Mouse (Mus musculus) liver, postnatal 0 days (tissue): Measurements from ENCODE around the gene Mapk10. TPM values are rescaled to one million over a fixed set of nuclear protein-coding genes. Genes with fewer than 3 reads are reported as not detected.

Source experiments
- ATAC-seq: fragments of 200-750 bp; cut with Nextera tagmentation; 2 replicates; pipeline ENCODE4 v1.8.0; 2017; ENCODE audit warnings: mild to moderate bottlenecking, moderate library complexity
- DNase-seq: peaks from one replicate; pipeline ENCODE4 v3.0.0-alpha.2; 2016
- H3K27ac ChIP-seq: fragments of 300-500 bp; sonication (generic); 2 replicates; pipeline ENCODE4 v1.5.1; 2014; ENCODE audit warnings: antibody characterized with exemption, moderate library complexity, mild to moderate bottlenecking, low read depth
- H3K27me3 ChIP-seq: fragments of 300-500 bp; sonication (generic); 2 replicates; pipeline ENCODE4 v1.6.1; 2014; ENCODE audit warnings: low read length, control low read depth, mixed read lengths; ENCODE audit not compliant: insufficient read depth
- H3K36me3 ChIP-seq: fragments of 300-500 bp; sonication (generic); replicated peaks from 2 replicates; pipeline ENCODE4 v1.6.1; 2014; ENCODE audit warnings: mild to moderate bottlenecking, control low read depth, low read length, moderate library complexity, mixed read lengths; ENCODE audit not compliant: insufficient read depth
- H3K4me1 ChIP-seq: fragments of 300-500 bp; sonication (generic); 2 replicates; pipeline ENCODE4 v1.6.1; 2014; ENCODE audit warnings: antibody characterized with exemption, mild to moderate bottlenecking, control low read depth; ENCODE audit not compliant: insufficient read depth
- H3K4me2 ChIP-seq: fragments of 300-500 bp; sonication (generic); 2 replicates; pipeline ENCODE4 v1.6.1; 2014; ENCODE audit warnings: low read depth, mild to moderate bottlenecking, low read length, moderate library complexity, mixed read lengths
- H3K4me3 ChIP-seq: fragments of 300-500 bp; sonication (generic); 2 replicates; pipeline ENCODE4 v1.5.1; 2014; ENCODE audit warnings: low read depth, low read length
- H3K9ac ChIP-seq: fragments of 300-500 bp; sonication (generic); replicated peaks from 2 replicates; pipeline ENCODE4 v1.6.1; 2014; ENCODE audit warnings: mild to moderate bottlenecking, moderate library complexity
- H3K9me3 ChIP-seq: fragments of 300-500 bp; sonication (generic); 2 replicates; pipeline ENCODE4 v1.6.1; 2016; ENCODE audit warnings: mild to moderate bottlenecking, control low read depth, low read length, mixed read lengths
- CTCF ChIP-seq: sonication (generic); IDR thresholded peaks from 2 replicates; pipeline ENCODE4 v1.5.1; 2016; ENCODE audit warnings: antibody characterized with exemption, low read depth
- EP300 ChIP-seq: IDR thresholded peaks from 2 replicates; pipeline ENCODE4 v1.6.1; 2016; ENCODE audit warnings: antibody characterized with exemption, low read depth, mild to moderate bottlenecking
- WGBS: fragments of 180-500 bp; shearing (Covaris S2); extraction: QIAGEN DNeasy Blood & Tissue Kit; methylation state at CpG from one replicate; pipeline ENCODE4 v1.1.7; 2014; ENCODE audit not compliant: insufficient replicate concordance; 5-methylcytosine and 5-hydroxymethylcytosine counted together
- polyA plus RNA-seq: library from polyadenylated mRNA; unstranded; fragments of >200 nt; fragmentation: Nextera tagmentation; extraction: Ambion mirVana; gene quantifications from 2 replicates; pipeline ENCODE4 v1.2.1, GENCODE M21; 2015

Mapk10 gene
- polyA plus RNA-seq, 1 experiment from 2014 or later = not detected

DNA sequence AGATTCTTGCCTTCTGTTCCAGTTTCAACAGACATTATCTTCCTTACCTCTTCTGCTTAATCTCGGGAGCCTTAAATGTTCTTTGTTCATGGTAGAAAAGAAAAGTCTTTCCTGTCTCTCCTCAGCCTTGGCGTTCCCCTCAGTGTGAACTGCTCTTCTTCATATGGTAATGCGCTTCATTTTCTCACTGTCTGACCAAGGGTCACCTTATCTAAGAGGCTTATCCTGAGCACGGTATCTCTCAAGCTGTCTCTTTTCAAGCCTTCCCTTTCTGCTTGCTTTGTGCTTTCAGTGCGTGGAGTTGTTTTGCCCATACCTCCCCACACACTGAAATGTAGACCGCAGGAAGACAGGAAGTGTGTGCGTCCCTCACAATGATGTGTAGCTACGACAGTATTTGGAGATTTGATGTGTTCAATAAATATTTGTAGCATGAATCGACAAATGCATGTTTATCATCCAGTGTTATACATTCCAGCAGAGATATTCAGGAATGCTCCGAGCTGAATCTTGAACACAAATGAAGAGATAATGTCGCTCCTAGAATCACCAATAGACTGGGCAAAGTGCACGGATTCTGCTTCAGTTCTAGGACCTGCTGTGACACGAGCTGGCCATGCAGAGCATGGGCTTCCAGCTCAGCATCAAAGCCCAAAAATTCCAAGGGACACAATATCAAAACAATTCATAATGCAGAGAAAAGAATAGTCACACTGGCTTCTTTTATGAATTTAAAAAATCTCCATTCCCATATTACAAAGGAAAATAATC lies 305.5 kb downstream of the Mapk10 start:
- H3K27me3 ChIP-seq = no peaks in the 10 kb centered on the region
- no peak for ATAC-seq
- H3K36me3 ChIP-seq = no peaks in the 10 kb centered on the region
- H3K4me1 ChIP-seq = no peaks in the 10 kb centered on the region
- no peak overlapping the region for H3K4me3 ChIP-seq
- H3K9ac ChIP-seq = no peak overlapping the region
- no peak for DNase-seq
- 44% methylated on average over 13 of the region's 13 CpGs for WGBS
- no peak overlapping the region for H3K4me2 ChIP-seq
- no peak overlapping the region for H3K27ac ChIP-seq
- TF ChIP-seq EP300 = no peak
- no peak for TF ChIP-seq CTCF
- no peaks in the 10 kb centered on the region for H3K9me3 ChIP-seq

DNA sequence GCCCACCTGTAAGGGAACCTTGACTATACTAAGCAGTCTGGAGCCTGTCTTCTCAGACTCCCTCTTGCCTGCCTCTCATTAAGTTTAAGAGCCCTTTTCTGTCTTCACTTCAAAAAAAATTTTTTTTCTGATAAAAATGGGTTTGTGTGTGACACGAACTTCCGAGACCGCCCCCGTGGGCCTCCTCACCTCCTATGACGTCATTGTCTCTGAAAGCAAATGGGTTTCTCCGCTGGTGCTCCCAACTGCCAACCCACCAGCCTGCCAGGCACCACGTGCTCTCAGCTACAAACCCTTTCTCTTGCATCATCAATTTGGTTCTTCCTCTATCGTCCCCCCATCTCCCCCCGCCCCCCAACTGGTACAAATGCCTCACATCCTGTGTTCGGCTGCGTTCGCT lies 307.1 kb downstream of the Mapk10 start:
- Histone ChIP-seq H3K27ac (no peak overlapping the region), H3K27me3 (no peaks in the 10 kb centered on the region), H3K4me2 (no peak overlapping the region), H3K4me3 (no peak overlapping the region), H3K9me3 (no peaks in the 10 kb centered on the region), H3K9ac (no peak overlapping the region), H3K4me1 (no peaks in the 10 kb centered on the region), H3K36me3 (no peaks in the 10 kb centered on the region)
- DNase-seq (no peak), ATAC-seq (no peak)
- WGBS = 72% methylated on average over 12 of the region's 12 CpGs
- TF ChIP-seq EP300 (no peak), CTCF (no peak)

DNA sequence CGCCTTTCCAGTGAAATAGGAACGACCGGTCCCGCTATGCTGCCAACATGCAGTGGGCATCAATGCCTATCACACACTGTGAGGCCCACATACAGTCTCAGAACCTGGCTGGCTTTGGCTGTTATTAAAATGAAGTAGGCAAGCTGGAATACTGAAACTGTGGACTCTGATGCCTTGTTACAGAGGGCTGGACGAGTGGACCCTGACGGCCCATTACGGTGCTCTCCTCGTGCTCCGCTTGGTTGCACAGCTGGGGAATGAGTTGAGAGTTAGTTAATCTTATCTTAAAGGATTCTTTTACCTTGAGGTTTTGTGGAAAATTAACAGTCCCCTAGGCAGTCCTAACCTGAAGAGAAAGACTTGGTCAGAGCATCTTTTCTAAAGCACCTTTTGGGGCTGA lies 307.6 kb downstream of the Mapk10 start:
- no peak overlapping the region for H3K4me3 ChIP-seq
- ATAC-seq = no peak
- H3K4me2 ChIP-seq = no peak overlapping the region
- H3K4me1 ChIP-seq = no peaks in the 10 kb centered on the region
- no peaks in the 10 kb centered on the region for H3K27me3 ChIP-seq
- H3K36me3 ChIP-seq = no peaks in the 10 kb centered on the region
- DNase-seq = no peak
- no peaks in the 10 kb centered on the region for H3K9me3 ChIP-seq
- H3K9ac ChIP-seq = no peak overlapping the region
- 92% methylated on average over 9 of the region's 9 CpGs for WGBS
- TF ChIP-seq CTCF (no peak), EP300 (no peak)
- H3K27ac ChIP-seq = no peak overlapping the region

DNA sequence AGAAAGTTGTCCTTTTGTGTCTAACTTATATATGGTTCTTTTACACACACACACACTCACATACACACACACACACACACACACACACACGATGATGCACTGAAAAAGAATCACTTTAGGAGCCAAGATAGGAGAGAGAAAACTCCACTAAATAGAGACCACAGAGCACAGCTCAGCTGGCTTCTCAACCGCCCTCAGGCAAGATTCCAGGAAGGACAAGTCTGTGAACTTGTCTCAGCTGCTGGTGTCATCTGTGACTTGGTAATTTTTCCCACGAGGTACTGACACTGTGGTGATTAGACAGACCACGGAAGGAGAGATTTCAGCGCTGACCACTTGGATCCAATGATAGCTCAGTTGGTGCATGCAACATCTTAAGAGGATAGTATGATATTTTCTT lies 310.0 kb downstream of the Mapk10 start:
- Histone ChIP-seq H3K4me2 (no peak overlapping the region), H3K27me3 (no peaks in the 10 kb centered on the region), H3K9me3 (no peaks in the 10 kb centered on the region), H3K4me3 (no peak overlapping the region), H3K36me3 (no peaks in the 10 kb centered on the region), H3K27ac (no peak overlapping the region), H3K9ac (no peak overlapping the region), H3K4me1 (no peaks in the 10 kb centered on the region)
- no peak for TF ChIP-seq CTCF
- no peak for TF ChIP-seq EP300
- ATAC-seq (no peak), DNase-seq (no peak)
- WGBS = 58% methylated on average over 5 of the region's 5 CpGs

DNA sequence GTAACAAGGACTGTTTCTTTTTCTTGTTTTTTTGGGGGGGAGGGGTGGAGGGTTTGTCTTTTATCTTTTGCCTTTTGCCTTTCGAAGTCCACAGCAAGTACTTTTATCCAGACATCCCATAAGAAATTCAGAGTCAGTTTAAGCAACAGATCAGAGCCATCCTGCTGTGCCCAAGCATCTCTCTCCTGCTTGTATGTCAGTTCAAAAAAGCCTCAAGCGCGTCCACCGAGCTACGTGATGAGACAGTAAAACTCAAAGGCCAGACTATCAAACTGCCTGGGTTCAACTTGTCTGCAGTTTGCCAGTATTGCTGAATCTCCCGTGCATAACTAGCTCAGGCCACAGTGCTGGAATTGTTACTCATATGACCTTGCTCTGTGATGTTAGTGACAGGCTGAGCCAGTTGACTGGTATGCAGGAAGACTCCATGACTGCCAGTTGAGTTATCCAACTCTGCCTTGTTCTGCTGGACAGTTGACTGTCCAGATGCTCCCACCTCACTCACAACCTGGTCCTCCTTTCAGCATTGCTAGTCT lies 311.4 kb downstream of the Mapk10 start:
- H3K27ac ChIP-seq = no peak overlapping the region
- 76% methylated on average over 6 of the region's 6 CpGs for WGBS

DNA sequence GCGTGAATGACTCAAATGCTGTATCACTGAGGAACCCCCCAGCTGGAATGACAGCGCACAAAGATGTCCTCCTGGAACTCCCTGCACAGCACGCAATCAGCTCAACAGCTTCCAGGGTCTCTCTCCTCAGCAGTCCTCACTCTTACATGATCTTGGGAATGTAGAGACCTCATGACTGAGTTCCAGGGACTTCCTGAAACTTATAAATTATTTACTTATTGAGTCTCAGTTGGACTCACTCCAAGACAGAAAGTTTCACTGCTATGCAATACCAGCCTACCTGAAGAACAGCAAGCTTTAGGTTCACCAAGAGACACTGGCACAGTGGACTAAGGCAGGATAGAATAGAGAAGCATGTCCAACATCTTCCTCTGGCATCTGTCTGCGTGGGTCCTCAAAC lies 312.8 kb downstream of the Mapk10 start:
- 89% methylated on average over 4 of the region's 4 CpGs for WGBS
- H3K4me3 ChIP-seq = no peak overlapping the region
- no peak overlapping the region for H3K27ac ChIP-seq
- no peak overlapping the region for H3K4me2 ChIP-seq
- no peaks in the 10 kb centered on the region for H3K4me1 ChIP-seq
- no peaks in the 10 kb centered on the region for H3K9me3 ChIP-seq
- H3K36me3 ChIP-seq = no peaks in the 10 kb centered on the region
- H3K27me3 ChIP-seq = no peaks in the 10 kb centered on the region
- no peak overlapping the region for H3K9ac ChIP-seq
- DNase-seq (no peak), ATAC-seq (no peak)
- TF ChIP-seq CTCF = no peak
- TF ChIP-seq EP300 = no peak

More for the DNA sequence above, 311.4 kb downstream of the Mapk10 start:
- Histone ChIP-seq H3K4me3 (no peak overlapping the region), H3K9me3 (no peaks in the 10 kb centered on the region), H3K36me3 (no peaks in the 10 kb centered on the region), H3K27me3 (no peaks in the 10 kb centered on the region), H3K4me1 (no peaks in the 10 kb centered on the region), H3K4me2 (no peak overlapping the region), H3K9ac (no peak overlapping the region)
- TF ChIP-seq CTCF = no peak
- no peak for TF ChIP-seq EP300
- no peak for ATAC-seq
- no peak for DNase-seq
